Mouse (Mus musculus): ENCODE data around the gene Arnt. TPM values are rescaled to one million over a fixed set of nuclear protein-coding genes. Genes with fewer than 3 reads are reported as not detected.
"Not testable (repeated sequence)": the region's sequence is repeated elsewhere in the genome, so short reads cannot be mapped to it uniquely, and the experiment has no call there.

Arnt gene
- total RNA-seq, 4 experiments from 2014 or later, result 36.9 to 39.9 (median 39.1) TPM

DNA sequence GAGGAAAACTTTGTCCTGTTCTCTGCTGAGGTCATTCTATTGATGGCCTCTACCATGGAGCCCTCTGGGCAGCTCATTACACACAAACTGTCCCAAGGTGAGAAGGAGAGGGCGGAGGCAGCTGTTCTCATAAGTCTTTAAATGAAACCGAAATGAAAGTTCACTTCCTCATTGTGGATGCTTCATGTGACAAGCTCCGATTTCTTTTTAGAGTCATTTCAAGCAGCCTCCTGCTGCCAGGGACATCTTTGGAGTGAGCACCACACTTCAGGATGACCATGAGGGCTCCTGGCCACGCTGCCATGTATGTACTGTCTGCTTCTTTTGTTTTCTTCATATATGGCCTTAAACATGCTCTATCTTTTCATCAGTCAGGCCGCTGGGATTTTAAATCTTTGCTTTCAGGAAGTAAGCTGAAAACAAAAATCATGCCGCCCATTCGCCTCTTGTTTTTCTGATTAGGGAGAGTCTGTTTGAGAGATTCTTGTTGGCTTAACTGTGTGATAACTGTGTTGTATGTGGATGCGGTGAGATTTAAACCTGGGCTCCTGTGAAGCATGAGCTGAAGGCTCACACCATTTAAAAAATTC is 92.5 kb downstream of the Arnt start, which contains the start of gene Ctss:
Gene Ctss (plus strand): TSS at position 165 of the 590 bp plus-strand sequence.
- DNase-seq (ENCODE audit: low spot score), result no peak

DNA sequence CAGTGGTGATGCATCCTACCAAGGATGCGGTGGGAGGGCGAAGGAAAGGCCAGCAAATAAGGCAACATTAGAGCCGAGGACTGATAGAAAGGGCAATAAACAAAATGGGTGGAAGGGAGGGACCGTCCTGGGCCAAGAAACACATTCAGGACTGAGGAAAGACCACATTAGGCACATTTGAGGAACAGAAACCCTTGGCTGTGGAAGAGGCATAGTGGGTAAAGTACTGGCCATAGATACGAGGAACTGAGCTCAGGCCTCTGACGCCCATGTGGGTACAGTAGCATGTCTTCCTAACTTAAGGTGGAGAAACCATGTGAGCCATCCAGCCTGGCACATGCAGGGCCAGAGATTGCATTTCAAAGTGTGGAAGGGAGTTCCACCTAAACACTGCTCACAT is 95.6 kb downstream of the Arnt start:
- DNase-seq (ENCODE audit: low spot score), result no peak

DNA sequence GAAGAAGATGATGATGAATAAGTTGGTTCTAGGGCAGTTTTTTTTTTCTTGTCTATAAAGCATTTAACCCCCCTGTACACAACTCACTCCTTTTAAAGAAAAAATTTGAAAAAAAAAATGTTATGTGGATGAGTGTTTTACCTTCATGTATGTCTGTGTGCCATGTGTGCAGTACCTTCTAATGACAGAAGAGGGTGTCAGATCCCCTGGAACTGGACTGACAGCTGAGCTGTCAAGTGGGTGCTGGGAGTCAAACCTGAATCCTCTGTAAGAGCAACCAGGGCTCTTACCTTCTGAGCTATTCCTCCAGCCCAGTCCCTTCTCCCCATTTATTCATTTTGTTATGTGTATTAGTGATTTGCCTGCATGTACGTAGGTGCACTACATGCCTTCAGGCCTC is 96.8 kb downstream of the Arnt start:
- DNase-seq (ENCODE audit: low spot score), result no peak

DNA sequence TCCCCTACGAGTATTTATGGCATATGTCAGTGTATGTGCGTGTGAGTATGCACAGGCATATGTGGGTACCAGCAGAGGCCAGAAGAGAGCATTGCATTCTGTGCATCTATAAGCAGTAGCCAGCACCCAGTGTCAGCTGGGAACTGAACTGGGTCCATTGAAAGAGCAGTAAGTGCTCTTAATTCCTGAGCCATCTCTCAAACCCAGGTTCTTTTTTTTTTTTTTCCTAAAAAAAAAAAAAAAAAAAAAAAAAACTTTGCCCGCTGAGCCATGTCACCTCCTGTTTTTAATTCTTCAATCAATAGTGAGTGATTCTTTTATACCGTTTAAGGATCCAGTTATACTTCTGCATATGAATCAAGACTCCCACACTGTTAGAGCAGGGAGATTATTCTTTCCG is 99.2 kb downstream of the Arnt start:
- no peak for DNase-seq (ENCODE audit: low spot score)

DNA sequence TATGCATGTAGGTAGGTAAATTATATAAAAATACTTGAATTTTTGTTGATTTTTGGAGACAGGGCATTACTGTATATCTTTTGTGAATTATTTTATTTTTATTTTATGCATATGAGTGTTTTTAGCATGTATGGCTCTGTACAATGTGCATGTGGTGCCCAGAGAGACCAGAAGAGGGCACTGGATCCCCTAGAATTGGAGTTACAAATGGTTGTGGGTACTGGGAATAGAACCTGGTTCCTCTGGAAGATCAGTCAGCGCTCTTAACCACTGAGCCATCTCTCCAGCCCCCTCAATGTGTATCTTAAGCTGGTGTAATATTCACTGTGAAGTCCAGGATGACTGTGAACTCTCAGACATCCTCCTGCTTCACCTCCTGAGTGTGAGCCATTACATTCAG is 100.7 kb downstream of the Arnt start:
- DNase-seq (ENCODE audit: low spot score), result no peak

DNA sequence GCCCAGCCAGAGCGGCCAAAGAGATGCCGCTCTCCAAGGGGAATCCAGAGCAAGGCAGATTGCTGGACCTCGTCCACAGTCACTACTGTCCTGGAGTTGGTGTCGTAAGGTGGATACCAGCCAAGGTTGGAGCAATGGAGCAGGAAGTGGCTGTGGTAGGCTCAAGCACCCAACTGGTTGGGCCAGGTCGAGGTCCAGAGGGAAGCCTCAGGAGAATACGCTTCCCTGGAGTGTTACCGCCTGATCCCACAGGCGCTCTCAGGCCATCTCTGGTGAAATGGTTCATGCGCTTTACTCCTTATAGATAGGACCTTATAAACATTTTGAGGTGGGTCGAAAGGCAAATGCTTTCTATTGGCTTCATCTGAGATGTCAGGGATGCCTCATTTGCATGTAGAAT is 104.7 kb downstream of the Arnt start:
- DNase-seq (ENCODE audit: low spot score), result no peak

DNA sequence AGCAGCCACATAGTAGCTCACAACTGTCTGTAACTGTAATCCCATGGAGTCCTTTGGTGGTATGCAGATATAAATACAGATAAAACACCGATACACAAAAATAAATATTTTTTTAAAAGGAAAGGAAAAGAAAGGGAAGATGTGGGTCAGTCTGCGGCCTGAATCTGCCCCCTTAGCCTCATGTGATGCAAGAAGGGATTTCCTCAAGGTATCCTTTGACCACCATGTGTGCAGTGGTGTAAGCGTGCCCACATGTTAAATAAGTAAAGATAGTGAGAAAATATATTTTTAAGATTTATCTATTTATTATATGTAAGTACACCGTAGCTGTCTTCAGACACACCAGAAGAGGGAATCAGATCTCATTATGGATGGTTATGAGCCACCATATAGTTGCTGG is 105.6 kb downstream of the Arnt start:
- no peak for DNase-seq (ENCODE audit: low spot score)

DNA sequence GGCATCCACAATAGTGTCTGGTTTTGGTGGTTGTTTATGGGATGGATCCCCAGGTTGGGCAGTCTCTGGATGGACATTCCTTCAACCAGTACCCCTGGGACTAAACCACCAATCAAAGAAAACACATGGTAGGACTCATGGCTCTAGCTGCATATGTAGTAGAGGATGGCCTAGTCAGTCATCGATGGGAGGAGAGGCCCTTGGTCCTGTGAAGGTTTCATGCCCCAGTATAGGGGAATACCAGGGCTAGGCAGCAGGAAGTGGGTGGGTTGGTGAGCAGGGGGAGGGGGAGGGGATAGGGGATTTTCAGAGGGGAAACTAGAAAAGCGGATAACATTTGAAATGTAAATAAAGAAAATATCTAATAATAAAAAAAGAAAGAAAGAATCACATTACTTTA is 107.0 kb downstream of the Arnt start:
- DNase-seq (ENCODE audit: low spot score), result not testable (repeated sequence)

DNA sequence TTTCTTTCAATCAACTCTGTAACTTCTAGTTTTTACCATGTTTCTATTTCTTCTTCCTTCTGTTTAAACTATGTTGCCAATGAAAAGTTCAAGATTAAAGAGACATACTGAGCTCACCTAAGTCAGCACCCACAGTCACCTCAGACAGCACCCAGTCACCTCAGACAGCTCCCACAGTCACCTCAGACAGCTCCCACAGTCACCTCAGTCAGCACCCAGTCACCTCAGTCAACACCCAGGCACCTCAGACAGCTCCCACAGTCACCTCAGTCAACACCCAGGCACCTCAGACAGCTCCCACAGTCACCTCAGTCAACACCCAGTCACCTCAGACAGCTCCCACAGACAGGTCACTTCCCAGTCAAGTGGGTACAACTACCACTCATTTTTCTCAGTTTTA is 108.0 kb downstream of the Arnt start:
- no peak for DNase-seq (ENCODE audit: low spot score)

DNA sequence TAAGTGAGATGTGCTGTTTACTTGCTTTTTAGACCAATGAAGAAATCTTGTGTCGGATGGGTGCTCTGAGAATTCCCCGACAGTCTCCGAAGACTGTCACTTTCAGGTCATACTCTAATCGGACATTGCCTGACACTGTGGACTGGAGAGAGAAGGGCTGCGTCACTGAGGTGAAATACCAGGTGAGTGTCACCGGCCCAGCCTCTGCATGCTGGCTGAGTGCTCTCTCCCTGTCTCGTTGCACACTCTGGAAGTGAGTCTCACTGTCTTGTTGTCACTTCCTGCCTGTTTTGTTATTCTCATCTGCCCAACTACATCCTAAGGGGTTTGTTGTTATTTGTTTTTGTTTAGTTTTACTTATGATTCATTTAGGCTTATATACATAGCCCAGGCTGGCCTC is 108.8 kb downstream of the Arnt start:
- DNase-seq (ENCODE audit: low spot score), result no peak

Other genes with a start within 250 kb of the Arnt start
- 10 to 100 TPM; 12.2 to 13.9 (median 13.2) TPM for gene Gabpb2, start 216.5 kb upstream of the Arnt start, total RNA-seq (2022)
- 10 to 100 TPM; 17.0 to 22.8 (median 20.4) TPM for gene Cdc42se1, start 205.7 kb upstream of the Arnt start, total RNA-seq (2022)
- gene Mllt11, start 202.2 kb upstream of the Arnt start, total RNA-seq (2022), result 10 to 100 TPM in 2 of 4 experiments, 1 to 10 TPM in 2; 5.5 to 11.3 (median 9.5) TPM
- gene Gm128, start 192.8 kb upstream of the Arnt start, total RNA-seq (2022), result not detected
- not detected for gene Bnipl, start 183.2 kb upstream of the Arnt start, total RNA-seq (2022)
- 10 to 100 TPM; 19.5 to 23.8 (median 21.3) TPM for gene Mindy1, start 153.0 kb upstream of the Arnt start, total RNA-seq (2022)
- 10 to 100 TPM; 26.3 to 27.9 (median 27.2) TPM for gene Prune1, start 152.3 kb upstream of the Arnt start, total RNA-seq (2022)
- 1 to 10 TPM in 1 of 4 experiments, under 1 TPM in 2, not detected in 1; 0.52 to 1.5 (median 0.66) TPM for gene Anxa9, start 127.2 kb upstream of the Arnt start, total RNA-seq (2022)
- gene Cers2, start 119.6 kb upstream of the Arnt start, total RNA-seq (2022), result 10 to 100 TPM; 30.6 to 35.5 (median 33.4) TPM
- gene Setdb1, start 77.2 kb upstream of the Arnt start, total RNA-seq (2022), result 10 to 100 TPM; 10.1 to 12.0 (median 10.4) TPM
- not detected for gene 4930558C23Rik, start 31.5 kb upstream of the Arnt start, total RNA-seq (2022)
- 1 to 10 TPM; 5.3 to 7.9 (median 6.6) TPM for gene Ctsk, start 64.9 kb downstream of the Arnt start, total RNA-seq (2022)
- gene Ctss, start 92.4 kb downstream of the Arnt start, total RNA-seq (2022), result 10 to 100 TPM in 2 of 4 experiments, 1 to 10 TPM in 2; 7.8 to 17.5 (median 10.0) TPM
- not detected for gene Hormad1, start 125.3 kb downstream of the Arnt start, total RNA-seq (2022)
- 10 to 100 TPM; 17.9 to 20.9 (median 19.6) TPM for gene Golph3l, start 154.5 kb downstream of the Arnt start, total RNA-seq (2022)
- 10 to 100 TPM; 77.2 to 84.9 (median 80.6) TPM for gene Ensa, start 190.6 kb downstream of the Arnt start, total RNA-seq (2022)
- gene Mcl1, start 224.4 kb downstream of the Arnt start, total RNA-seq (2022), result 100 to 1,000 TPM; 123 to 159 (median 134) TPM